Mouse (Mus musculus) cortical plate, adult 2 months (tissue): ENCODE measurements around the gene Ust.

Experiments used
- CTCF ChIP-seq: fragments of 200-500 bp; IDR thresholded peaks from 2 replicates; pipeline ENCODE4 v1.5.1; 2011; ENCODE audit warnings: mild to moderate bottlenecking, control low read depth, low read length; ENCODE audit not compliant: insufficient read depth; ENCODE audit errors: extremely low read depth
- POLR2A ChIP-seq: fragments of 200-500 bp; IDR thresholded peaks from 2 replicates; pipeline ENCODE4 v1.6.1; 2011; ENCODE audit warnings: mild to moderate bottlenecking, low read length, control low read depth; ENCODE audit not compliant: insufficient read depth; ENCODE audit errors: extremely low read depth

- no peak for TF ChIP-seq POLR2A
- no peak for TF ChIP-seq CTCF
Observed at GRCm38 (mm10) chr10:8471995-8472394, 46.6 kb downstream of the Ust start.
